16 mouse cellular contexts compared by ENCODE assay signal in the genomic region with DNA sequence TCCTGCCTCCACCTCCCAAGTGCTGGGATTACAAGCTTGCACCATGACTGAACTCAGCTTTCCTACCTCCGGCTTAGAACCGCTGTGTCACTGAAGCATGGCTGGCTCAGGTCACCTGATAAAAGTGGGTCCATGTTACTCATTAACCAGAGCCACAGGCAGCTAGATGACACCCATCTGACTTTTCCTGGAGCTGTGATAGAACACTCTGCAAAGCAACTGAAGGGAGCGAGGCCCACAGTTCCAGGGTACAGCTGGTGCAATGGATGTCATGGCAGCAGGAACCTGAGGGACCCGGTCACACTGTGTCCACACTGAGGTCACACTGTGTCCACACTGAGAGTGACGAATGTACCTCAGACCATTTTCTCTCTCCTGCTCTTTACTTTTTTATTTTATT. TPM values are rescaled to one million over a fixed set of nuclear protein-coding genes. Genes with fewer than 3 reads are reported as not detected.
DNase-seq lines count a peak whose midpoint lies in the region; ATAC-seq and TF ChIP-seq lines count a peak whose summit lies in the region.
"Had no signal": no experiment of that assay in that cellular context is flagged by ENCODE, and none has a peak within 500 bp of the region (broad histone marks: within the 10 kb centered on the region; RNA-seq: fewer than 3 reads in every experiment).

No protein-coding gene starts in this region.

- H3K9ac ChIP-seq in lung, embryonic 14.5 days = no peak overlapping the region
- H3K9ac ChIP-seq in midbrain, embryonic 11.5 days (ENCODE audit: low read length) = no peak overlapping the region
- H3K9ac ChIP-seq: embryonic facial prominence, embryonic 12.5 days had no signal

- H3K36me3 ChIP-seq in lung, embryonic 14.5 days (ENCODE audit: insufficient read depth) = no peaks in the 10 kb centered on the region
- no peaks in the 10 kb centered on the region for H3K36me3 ChIP-seq in midbrain, embryonic 11.5 days (ENCODE audit: control insufficient read depth, insufficient read depth, low read length)
- H3K36me3 ChIP-seq: embryonic facial prominence, embryonic 12.5 days; limb, embryonic 10.5 days had no signal

- DNase-seq in lung, adult 18-20 months = peak; percentile 44 to 61
- no peak for DNase-seq in lung, postnatal 10 days
- DNase-seq in kidney, postnatal 36 days = peak; percentile 71 to 88
- no peak for DNase-seq in lung, embryonic 14.5 days
- DNase-seq in urinary bladder, postnatal 14 days (ENCODE audit: low spot score) = no peak
- DNase-seq in frontal cortex, postnatal 10 days (ENCODE audit: low spot score in 2 of 2) = no peak
- no peak for DNase-seq in spleen, postnatal 4 days (ENCODE audit: low spot score in 2 of 2)
- DNase-seq in midbrain, embryonic 11.5 days (ENCODE audit: low spot score, missing footprints) = no peak
- DNase-seq: cerebellum, postnatal 36 days; heart, adult 2 months had no signal

- peaks cover 3% of the 10 kb centered on the region; the same call in 1 of the 2 replicates for H3K4me1 ChIP-seq in lung, embryonic 14.5 days (ENCODE audit: insufficient read depth)
- H3K4me1 ChIP-seq in midbrain, embryonic 11.5 days (ENCODE audit: control insufficient read depth, insufficient read depth, low read length) = no peaks in the 10 kb centered on the region

- no peaks in the 10 kb centered on the region for H3K27me3 ChIP-seq in lung, embryonic 14.5 days (ENCODE audit: insufficient read depth, low read length)
- no peaks in the 10 kb centered on the region for H3K27me3 ChIP-seq in midbrain, embryonic 11.5 days (ENCODE audit: control insufficient read depth, insufficient read depth, low read length)
- H3K27me3 ChIP-seq: embryonic facial prominence, embryonic 12.5 days had no signal

- WGBS in lung, embryonic 14.5 days = 71% methylated on average over 5 of the region's 5 CpGs
- 93% methylated on average over 5 of the region's 5 CpGs for WGBS in midbrain, embryonic 11.5 days

- no peak for TF ChIP-seq CTCF in lung, embryonic 14.5 days (IDR thresholded peaks at IDR 0.05; ENCODE audit: low read depth)

- 0 out of 2 replicates have a peak, but pooled peaks have one; percentile 31 for ATAC-seq in lung, embryonic 14.5 days (ENCODE audit: insufficient read depth)
- ATAC-seq in midbrain, embryonic 11.5 days (ENCODE audit: low FRiP score) = no peak
- ATAC-seq: hindbrain, postnatal 0 days; Patski had no signal

- H3K9me3 ChIP-seq in lung, embryonic 14.5 days (ENCODE audit: low read depth, low read length) = no peaks in the 10 kb centered on the region
- H3K9me3 ChIP-seq in midbrain, embryonic 11.5 days (ENCODE audit: control insufficient read depth, low read length) = no peaks in the 10 kb centered on the region
- H3K9me3 ChIP-seq: embryonic facial prominence, embryonic 12.5 days; limb, embryonic 10.5 days had no signal

- H3K27ac ChIP-seq in lung, embryonic 14.5 days (ENCODE audit: low read depth) = no peak overlapping the region
- H3K27ac ChIP-seq in midbrain, embryonic 11.5 days (ENCODE audit: low read depth, low read length) = no peak overlapping the region
- H3K27ac ChIP-seq: embryonic facial prominence, embryonic 12.5 days; heart, adult 2 months; hindbrain, postnatal 0 days; limb, embryonic 10.5 days had no signal

- H3K4me2 ChIP-seq in lung, embryonic 14.5 days = no peak overlapping the region
- H3K4me2 ChIP-seq in midbrain, embryonic 11.5 days = no peak overlapping the region
- H3K4me2 ChIP-seq: embryonic facial prominence, embryonic 12.5 days had no signal

- no peak overlapping the region for H3K4me3 ChIP-seq in lung, embryonic 14.5 days (ENCODE audit: low read depth, low read length)
- no peak overlapping the region for H3K4me3 ChIP-seq in midbrain, embryonic 11.5 days (ENCODE audit: low read depth, low read length)
- H3K4me3 ChIP-seq: embryonic facial prominence, embryonic 12.5 days; heart, adult 2 months; limb, embryonic 10.5 days had no signal

RNA-seq across cellular contexts. Expression of gene Gstt1, which starts 8.5 kb away (rescaled TPM):
- polyA plus RNA-seq in lung, embryonic 14.5 days (2014; fragmentation: Nextera tagmentation; extraction: Ambion mirVana) = 23.5 and 24.8 TPM in 2 replicates
- 4.9 and 6.1 TPM in 2 replicates for polyA plus RNA-seq in midbrain, embryonic 11.5 days (2014; fragmentation: Nextera tagmentation; extraction: Ambion mirVana)

RNA-seq across cellular contexts. Expression of gene Gstt3, which starts 8.6 kb away (rescaled TPM):
- 18.9 and 19.8 TPM in 2 replicates for polyA plus RNA-seq in lung, embryonic 14.5 days (2014; fragmentation: Nextera tagmentation; extraction: Ambion mirVana)
- 1.0 and 1.2 TPM in 2 replicates for polyA plus RNA-seq in midbrain, embryonic 11.5 days (2014; fragmentation: Nextera tagmentation; extraction: Ambion mirVana)

RNA-seq across cellular contexts. Expression of gene Gm20441, which starts 9.1 kb away (rescaled TPM):
- polyA plus RNA-seq in lung, embryonic 14.5 days (2014; fragmentation: Nextera tagmentation; extraction: Ambion mirVana) = not detected in 2 replicates
- polyA plus RNA-seq in midbrain, embryonic 11.5 days (2014; fragmentation: Nextera tagmentation; extraction: Ambion mirVana) = not detected in 2 replicates
- polyA plus RNA-seq: embryonic facial prominence, embryonic 12.5 days; frontal cortex, adult 2 months; heart, adult 2 months; heart, postnatal 0 days; hindbrain, postnatal 0 days; limb, embryonic 10.5 days; Patski had no signal

RNA-seq across cellular contexts. Expression of gene Ddt, which starts 16.6 kb away (rescaled TPM):
- polyA plus RNA-seq in lung, embryonic 14.5 days (2014; fragmentation: Nextera tagmentation; extraction: Ambion mirVana) = 61.6 and 71.6 TPM in 2 replicates
- 89.8 and 94.7 TPM in 2 replicates for polyA plus RNA-seq in midbrain, embryonic 11.5 days (2014; fragmentation: Nextera tagmentation; extraction: Ambion mirVana)

RNA-seq across cellular contexts. Expression of gene Cabin1, which starts 25.7 kb away (rescaled TPM):
- polyA plus RNA-seq in lung, embryonic 14.5 days (2014; fragmentation: Nextera tagmentation; extraction: Ambion mirVana) = 41.1 and 50.0 TPM in 2 replicates
- polyA plus RNA-seq in midbrain, embryonic 11.5 days (2014; fragmentation: Nextera tagmentation; extraction: Ambion mirVana) = 28.7 and 31.6 TPM in 2 replicates

Comparison
In these comparisons a context has a peak if more than half of its experiments do, and no peak if none do; other contexts are left out.
1. DNase-seq: peak in lung, adult 18-20 months (2 of 2) and kidney, postnatal 36 days (2 of 2); none in lung, postnatal 10 days (single experiment), lung, embryonic 14.5 days (single experiment), urinary bladder, postnatal 14 days (single experiment), frontal cortex, postnatal 10 days (0 of 2), spleen, postnatal 4 days (0 of 2) and midbrain, embryonic 11.5 days (single experiment).